Mouse (Mus musculus) cerebellum, adult 8-10 months (tissue): Measurements from ENCODE around the gene Loxl3.

ENCODE experiments used
- DNase-seq: peaks from one replicate; pipeline ENCODE4 v3.0.0; 2022

Gene Loxl3

GRCm38 (mm10) chr6:83087205-83087925 lies 53.4 kb downstream of the Loxl3 start:
- DNase-seq = no peak

GRCm38 (mm10) chr6:83087926-83088260 lies 53.9 kb downstream of the Loxl3 start:
- DNase-seq = no peak

- DNase-seq = no peak
Observed at GRCm38 (mm10) chr6:83092416-83093127, 58.6 kb downstream of the Loxl3 start.

- no peak for DNase-seq
Observed at GRCm38 (mm10) chr6:83095968-83096367, 62.0 kb downstream of the Loxl3 start.

GRCm38 (mm10) chr6:83098411-83098810 lies 64.4 kb downstream of the Loxl3 start:
- no peak for DNase-seq

GRCm38 (mm10) chr6:83101316-83101687 lies 67.3 kb downstream of the Loxl3 start, which contains the start of the genes Ccdc142 and Gm42688:
Ccdc142 (plus strand) TSS chr6:83101601.
Gm42688 (plus strand) TSS chr6:83101617.
- DNase-seq = peak; percentile 87

GRCm38 (mm10) chr6:83101688-83102556 lies 67.9 kb downstream of the Loxl3 start:
- DNase-seq = no peak
